8 mouse cellular contexts compared by ENCODE assay signal in genomic region chr13:72628462-72628916, GRCm38 (mm10). TPM values are rescaled to one million over a fixed set of nuclear protein-coding genes. Genes with fewer than 3 reads are reported as not detected.
DNase-seq lines count a peak whose midpoint lies in the region; ATAC-seq lines count a peak whose summit lies in the region.

Gene Irx2 (plus strand): TSS chr13:72628820.

- peak within 1 kb of the TSS; percentile 98 for H3K4me2 ChIP-seq in intestine, embryonic 15.5 days (replicated peaks)
- peak within 1 kb of the TSS; percentile 65 for H3K4me2 ChIP-seq in liver, embryonic 16.5 days (ENCODE audit: low read depth, low read length)
- H3K4me2 ChIP-seq in neural tube, embryonic 15.5 days = peak within 1 kb of the TSS; percentile 75

- peak; percentile 77 to 87 for DNase-seq in adrenal gland, adult (ENCODE audit: inconsistent age in 2 of 2, low spot score in 1 of 2)
- DNase-seq in adrenal gland, postnatal 4 days (ENCODE audit: low spot score in 2 of 2) = no peak
- DNase-seq in cerebellum, postnatal 36 days = peak; percentile 19 to 27
- peak; percentile 58 for DNase-seq in gastrocnemius, postnatal 25 days

- H3K9me3 ChIP-seq in intestine, embryonic 15.5 days = no peaks in the 10 kb centered on the region
- no peaks in the 10 kb centered on the region for H3K9me3 ChIP-seq in liver, embryonic 16.5 days (replicated peaks; ENCODE audit: control insufficient read depth, low read length)
- H3K9me3 ChIP-seq in neural tube, embryonic 15.5 days (replicated peaks) = no peaks in the 10 kb centered on the region

- H3K27me3 ChIP-seq in intestine, embryonic 15.5 days (replicated peaks) = peaks cover 91% of the 10 kb centered on the region
- H3K27me3 ChIP-seq in liver, embryonic 16.5 days (ENCODE audit: control insufficient read depth, insufficient read depth, low read depth, low read length) = peaks cover 97% of the 10 kb centered on the region
- peaks cover 61% of the 10 kb centered on the region for H3K27me3 ChIP-seq in neural tube, embryonic 15.5 days (replicated peaks)

- peak; percentile 94 for ATAC-seq in intestine, embryonic 15.5 days
- ATAC-seq in liver, embryonic 16.5 days (ENCODE audit: low read depth) = peak; percentile 78
- peak; percentile 87 for ATAC-seq in neural tube, embryonic 15.5 days (ENCODE audit: low FRiP score)
- ATAC-seq in inflammation-experienced regulatory T-cells, adult 6 months = no peak

- H3K4me1 ChIP-seq in intestine, embryonic 15.5 days (replicated peaks) = peaks cover 26% of the 10 kb centered on the region
- H3K4me1 ChIP-seq in liver, embryonic 16.5 days (ENCODE audit: control insufficient read depth, low read depth, low read length) = no peaks in the 10 kb centered on the region; the same call in 1 of the 2 replicates
- peaks cover 49% of the 10 kb centered on the region for H3K4me1 ChIP-seq in neural tube, embryonic 15.5 days

- H3K9ac ChIP-seq in intestine, embryonic 15.5 days = peak within 1 kb of the TSS; percentile 31; the same call in 1 of the 2 replicates
- no peak within 1 kb of the TSS for H3K9ac ChIP-seq in liver, embryonic 16.5 days (ENCODE audit: low read depth, low read length)
- H3K9ac ChIP-seq in neural tube, embryonic 15.5 days (replicated peaks) = peak within 1 kb of the TSS; percentile 47

- no peak within 1 kb of the TSS for H3K27ac ChIP-seq in intestine, embryonic 15.5 days
- no peak within 1 kb of the TSS for H3K27ac ChIP-seq in liver, embryonic 16.5 days (ENCODE audit: low read length)
- peak within 1 kb of the TSS; percentile 73 for H3K27ac ChIP-seq in neural tube, embryonic 15.5 days (replicated peaks)

- WGBS in intestine, embryonic 15.5 days = under 1% methylated on average over 43 of the region's 45 CpGs
- WGBS in liver, embryonic 16.5 days (ENCODE audit: insufficient replicate concordance) = 2% methylated on average over 31 of the region's 45 CpGs
- 0% methylated on average over 35 of the region's 45 CpGs for WGBS in neural tube, embryonic 15.5 days

- H3K36me3 ChIP-seq in intestine, embryonic 15.5 days = no peaks in the 10 kb centered on the region
- H3K36me3 ChIP-seq in liver, embryonic 16.5 days (ENCODE audit: control insufficient read depth, insufficient read depth) = no peaks in the 10 kb centered on the region
- H3K36me3 ChIP-seq in neural tube, embryonic 15.5 days = no peaks in the 10 kb centered on the region

- peak within 1 kb of the TSS; percentile 53 for H3K4me3 ChIP-seq in intestine, embryonic 15.5 days (replicated peaks)
- H3K4me3 ChIP-seq in liver, embryonic 16.5 days (ENCODE audit: low read depth, low read length) = peak within 1 kb of the TSS; percentile 44
- H3K4me3 ChIP-seq in neural tube, embryonic 15.5 days (replicated peaks) = peak within 1 kb of the TSS; percentile 49

RNA-seq across cellular contexts. Expression of gene Irx2, which starts in this region (rescaled TPM):
- 1 to 10 TPM; 1.8 to 4.9 TPM for total RNA-seq in adrenal gland, postnatal 4 days (2021)
- total RNA-seq in gastrocnemius, postnatal 25 days (2021) = not detected
- 0.25 and 0.35 TPM in 2 replicates for polyA plus RNA-seq in intestine, embryonic 15.5 days (2015; fragmentation: Nextera tagmentation; extraction: Ambion mirVana)
- not detected in 2 replicates for polyA plus RNA-seq in liver, embryonic 16.5 days (2015; fragmentation: Nextera tagmentation; extraction: Ambion mirVana)
- 8.1 and 11.4 TPM in 2 replicates for polyA plus RNA-seq in neural tube, embryonic 15.5 days (2015; fragmentation: Nextera tagmentation; extraction: Ambion mirVana)
- not detected for polyA plus RNA-seq in inflammation-experienced regulatory T-cells, adult 6 months (2017; shearing (Covaris generic))

Comparison
In these comparisons a context has a peak if more than half of its experiments do, and no peak if none do; other contexts are left out.
1. DNase-seq: peak in adrenal gland, adult (2 of 2) and cerebellum, postnatal 36 days (2 of 2); none in adrenal gland, postnatal 4 days (0 of 2).
2. Peak in DNase-seq in gastrocnemius, postnatal 25 days; RNA of the gene not detected or under 1 TPM.
3. Peak in ATAC-seq, H3K4me3 ChIP-seq, H3K9ac ChIP-seq and H3K4me2 ChIP-seq in intestine, embryonic 15.5 days; RNA of the gene not detected or under 1 TPM.
4. Peak in ATAC-seq, H3K4me3 ChIP-seq and H3K4me2 ChIP-seq in liver, embryonic 16.5 days; RNA of the gene not detected or under 1 TPM.
5. Peak in every context shown above with its lines, with median percentiles within 50 percentile points of each other: H3K4me2 ChIP-seq and H3K4me3 ChIP-seq.